Mouse (Mus musculus): ENCODE data around the gene Gp9. TPM values are rescaled to one million over a fixed set of nuclear protein-coding genes. Genes with fewer than 3 reads are reported as not detected.

Gp9 gene
- polyA plus RNA-seq, 1 experiment from 2014 or later = 0.41 TPM

GRCm38 (mm10) chr6:87809144-87809543 is 31.3 kb downstream of the Gp9 start:
- ATAC-seq = no peak
- Histone ChIP-seq H3K27me3 (replicated peaks; ENCODE audit: control insufficient read depth, insufficient read depth, low read length) (no peaks in the 10 kb centered on the region), H3K36me3 (ENCODE audit: control insufficient read depth, insufficient read depth, low read length) (no peaks in the 10 kb centered on the region), H3K27ac (ENCODE audit: low read depth, low read length) (no peak overlapping the region), H3K4me1 (ENCODE audit: control insufficient read depth, insufficient read depth, low read depth, low read length) (peaks cover 10% of the 10 kb centered on the region), H3K4me3 (ENCODE audit: low read length) (no peak overlapping the region), H3K9ac (ENCODE audit: low read depth, low read length) (no peak overlapping the region), H3K4me2 (ENCODE audit: low read length) (no peak overlapping the region), H3K9me3 (ENCODE audit: control insufficient read depth, low read length) (no peaks in the 10 kb centered on the region)
- WGBS = 94% methylated on average over 2 of the region's 2 CpGs

- Histone ChIP-seq H3K27me3 (replicated peaks; ENCODE audit: control insufficient read depth, insufficient read depth, low read length) (no peaks in the 10 kb centered on the region), H3K9ac (ENCODE audit: low read depth, low read length) (no peak overlapping the region), H3K4me2 (ENCODE audit: low read length) (no peak overlapping the region; the same call in 1 of the 2 replicates), H3K36me3 (ENCODE audit: control insufficient read depth, insufficient read depth, low read length) (no peaks in the 10 kb centered on the region), H3K4me1 (ENCODE audit: control insufficient read depth, insufficient read depth, low read depth, low read length) (peaks cover 10% of the 10 kb centered on the region), H3K4me3 (ENCODE audit: low read length) (no peak overlapping the region), H3K9me3 (ENCODE audit: control insufficient read depth, low read length) (no peaks in the 10 kb centered on the region), H3K27ac (ENCODE audit: low read depth, low read length) (no peak overlapping the region)
- no peak for ATAC-seq
- WGBS = 81% methylated on average over 6 of the region's 6 CpGs
Observed at GRCm38 (mm10) chr6:87809651-87810161, 31.8 kb downstream of the Gp9 start.

- Histone ChIP-seq H3K27ac (ENCODE audit: low read depth, low read length) (no peak overlapping the region), H3K9ac (ENCODE audit: low read depth, low read length) (no peak overlapping the region; the same call in 1 of the 2 replicates), H3K36me3 (ENCODE audit: control insufficient read depth, insufficient read depth, low read length) (no peaks in the 10 kb centered on the region), H3K27me3 (replicated peaks; ENCODE audit: control insufficient read depth, insufficient read depth, low read length) (no peaks in the 10 kb centered on the region), H3K9me3 (ENCODE audit: control insufficient read depth, low read length) (no peaks in the 10 kb centered on the region), H3K4me2 (ENCODE audit: low read length) (peak overlapping the region; percentile 95), H3K4me1 (ENCODE audit: control insufficient read depth, insufficient read depth, low read depth, low read length) (peaks cover 10% of the 10 kb centered on the region), H3K4me3 (ENCODE audit: low read length) (peak overlapping the region; percentile 86)
- WGBS = 42% methylated on average over 6 of the region's 6 CpGs
- ATAC-seq = no peak
Observed at GRCm38 (mm10) chr6:87810311-87810710, 32.4 kb downstream of the Gp9 start.

- ATAC-seq = peak; percentile 6; the same call in 1 of the 2 replicates
- peak overlapping the region; percentile 85 for H3K9ac ChIP-seq (ENCODE audit: low read depth, low read length)
Observed at GRCm38 (mm10) chr6:87810713-87811669, 33.1 kb downstream of the Gp9 start.

GRCm38 (mm10) chr6:87811675-87812338 is 33.9 kb downstream of the Gp9 start, which contains the start of gene Rab43:
Rab43 (minus strand) TSS chr6:87812164.
- peak; percentile 98 for ATAC-seq
- WGBS = under 1% methylated on average over 40 of the region's 56 CpGs
- H3K9me3 ChIP-seq (ENCODE audit: control insufficient read depth, low read length) = no peaks in the 10 kb centered on the region
- H3K36me3 ChIP-seq (ENCODE audit: control insufficient read depth, insufficient read depth, low read length) = 0 out of 2 replicates have a peak, but pooled peaks cover 2% of the 10 kb centered on the region
- H3K4me3 ChIP-seq (ENCODE audit: low read length) = peak within 1 kb of the TSS; percentile 86
- peaks cover 10% of the 10 kb centered on the region for H3K4me1 ChIP-seq (ENCODE audit: control insufficient read depth, insufficient read depth, low read depth, low read length)
- H3K27me3 ChIP-seq (replicated peaks; ENCODE audit: control insufficient read depth, insufficient read depth, low read length) = no peaks in the 10 kb centered on the region
- H3K27ac ChIP-seq (ENCODE audit: low read depth, low read length) = peak within 1 kb of the TSS; percentile 80
- H3K9ac ChIP-seq (ENCODE audit: low read depth, low read length) = peak within 1 kb of the TSS; percentile 85
- H3K4me2 ChIP-seq (ENCODE audit: low read length) = peak within 1 kb of the TSS; percentile 95

More at GRCm38 (mm10) chr6:87810713-87811669, 33.1 kb downstream of the Gp9 start:
- Histone ChIP-seq H3K36me3 (ENCODE audit: control insufficient read depth, insufficient read depth, low read length) (no peaks in the 10 kb centered on the region), H3K9me3 (ENCODE audit: control insufficient read depth, low read length) (no peaks in the 10 kb centered on the region), H3K4me3 (ENCODE audit: low read length) (peak overlapping the region; percentile 86), H3K4me2 (ENCODE audit: low read length) (peak overlapping the region; percentile 95), H3K4me1 (ENCODE audit: control insufficient read depth, insufficient read depth, low read depth, low read length) (peaks cover 10% of the 10 kb centered on the region), H3K27ac (ENCODE audit: low read depth, low read length) (peak overlapping the region; percentile 80), H3K27me3 (replicated peaks; ENCODE audit: control insufficient read depth, insufficient read depth, low read length) (no peaks in the 10 kb centered on the region)
- WGBS = under 1% methylated on average over 60 of the region's 77 CpGs

GRCm38 (mm10) chr6:87812656-87813055 is 34.8 kb downstream of the Gp9 start:
- no peak overlapping the region; the same call in 1 of the 2 replicates for H3K4me2 ChIP-seq (ENCODE audit: low read length)
- H3K36me3 ChIP-seq (ENCODE audit: control insufficient read depth, insufficient read depth, low read length) = peaks cover 7% of the 10 kb centered on the region; the same call in 1 of the 2 replicates
- H3K4me3 ChIP-seq (ENCODE audit: low read length) = no peak overlapping the region
- ATAC-seq = no peak
- H3K27ac ChIP-seq (ENCODE audit: low read depth, low read length) = no peak overlapping the region
- no peaks in the 10 kb centered on the region for H3K9me3 ChIP-seq (ENCODE audit: control insufficient read depth, low read length)
- H3K9ac ChIP-seq (ENCODE audit: low read depth, low read length) = no peak overlapping the region
- peaks cover 10% of the 10 kb centered on the region for H3K4me1 ChIP-seq (ENCODE audit: control insufficient read depth, insufficient read depth, low read depth, low read length)
- WGBS = 90% methylated on average over 1 of the region's 1 CpGs
- no peaks in the 10 kb centered on the region for H3K27me3 ChIP-seq (replicated peaks; ENCODE audit: control insufficient read depth, insufficient read depth, low read length)

- peaks cover 20% of the 10 kb centered on the region for H3K36me3 ChIP-seq (ENCODE audit: control insufficient read depth, insufficient read depth, low read length)
- WGBS = 94% methylated on average over 5 of the region's 5 CpGs
Observed at GRCm38 (mm10) chr6:87814486-87814885, 36.6 kb downstream of the Gp9 start.

GRCm38 (mm10) chr6:87820366-87820765 is 42.5 kb downstream of the Gp9 start:
- Histone ChIP-seq H3K4me1 (ENCODE audit: control insufficient read depth, insufficient read depth, low read depth, low read length) (no peaks in the 10 kb centered on the region), H3K4me3 (ENCODE audit: low read length) (no peak overlapping the region), H3K27ac (ENCODE audit: low read depth, low read length) (no peak overlapping the region), H3K9ac (ENCODE audit: low read depth, low read length) (no peak overlapping the region), H3K9me3 (ENCODE audit: control insufficient read depth, low read length) (no peaks in the 10 kb centered on the region), H3K4me2 (ENCODE audit: low read length) (no peak overlapping the region), H3K36me3 (ENCODE audit: control insufficient read depth, insufficient read depth, low read length) (peaks cover 53% of the 10 kb centered on the region), H3K27me3 (replicated peaks; ENCODE audit: control insufficient read depth, insufficient read depth, low read length) (no peaks in the 10 kb centered on the region)
- 100% methylated on average over 2 of the region's 2 CpGs for WGBS
- no peak for ATAC-seq

More at GRCm38 (mm10) chr6:87814486-87814885, 36.6 kb downstream of the Gp9 start:
- Histone ChIP-seq H3K4me2 (ENCODE audit: low read length) (no peak overlapping the region), H3K27ac (ENCODE audit: low read depth, low read length) (no peak overlapping the region), H3K27me3 (replicated peaks; ENCODE audit: control insufficient read depth, insufficient read depth, low read length) (no peaks in the 10 kb centered on the region), H3K4me1 (ENCODE audit: control insufficient read depth, insufficient read depth, low read depth, low read length) (peaks cover 10% of the 10 kb centered on the region), H3K4me3 (ENCODE audit: low read length) (no peak overlapping the region), H3K9me3 (ENCODE audit: control insufficient read depth, low read length) (no peaks in the 10 kb centered on the region), H3K9ac (ENCODE audit: low read depth, low read length) (no peak overlapping the region)
- ATAC-seq = no peak

Measured in hindbrain, embryonic 16.5 days (tissue).